Mouse (Mus musculus) MEL (cell line): ENCODE results near the gene Neu2. TPM values are rescaled to one million over a fixed set of nuclear protein-coding genes. Genes with fewer than 3 reads are reported as not detected.
A peak's percentile ranks its signal among the peaks of the same experiment; 100 is the strongest.

Experiments
- DNase-seq: peaks from one replicate; pipeline ENCODE4 v3.0.0; 2011; ENCODE audit warnings: low read depth, low spot score
- H3K27ac ChIP-seq: 2 replicates; pipeline ENCODE4 v1.5.1; 2012; ENCODE audit warnings: low read depth, mild to moderate bottlenecking, control low read depth, low read length, moderate library complexity; ENCODE audit not compliant: control insufficient read depth
- H3K27me3 ChIP-seq, 2 experiments: fragments of 150-350 bp in 1 of 2; sonication (generic) in 1 of 2; 2 replicates each; pipeline ENCODE4 v1.6.1; 2012; ENCODE audit warnings: low read length in 2 of 2, mild to moderate bottlenecking in 2 of 2, improper control_type of control experiment in 1 of 2, moderate library complexity in 1 of 2; ENCODE audit not compliant: insufficient read depth in 2 of 2, control insufficient read depth in 1 of 2
- H3K36me3 ChIP-seq, 2 experiments: 2 replicates each; pipeline ENCODE4 v1.6.1; 2012 to 2014; ENCODE audit warnings: low read length in 2 of 2, improper control_type of control experiment in 1 of 2, inconsistent platforms in 1 of 2, mild to moderate bottlenecking in 1 of 2; ENCODE audit not compliant: insufficient read depth in 2 of 2, control insufficient read depth in 1 of 2
- H3K4me1 ChIP-seq, 2 experiments: fragments of 150-350 bp in 1 of 2; sonication (generic) in 1 of 2; 2 replicates each; pipeline ENCODE4 v1.6.1; 2012; ENCODE audit warnings: low read length in 2 of 2, improper control_type of control experiment in 1 of 2, mild to moderate bottlenecking in 1 of 2; ENCODE audit not compliant: insufficient read depth in 2 of 2, control insufficient read depth in 1 of 2
- H3K4me3 ChIP-seq, 2 experiments: fragments of 150-350 bp in 1 of 2; sonication (generic) in 1 of 2; 2 replicates each; pipeline ENCODE4 v1.5.1; 2012; ENCODE audit warnings: low read depth in 2 of 2, low read length in 2 of 2, mild to moderate bottlenecking in 2 of 2, moderate library complexity in 2 of 2, control low read depth in 1 of 2, improper control_type of control experiment in 1 of 2; ENCODE audit not compliant: control insufficient read depth in 1 of 2, insufficient read depth in 1 of 2
- H3K79me2 ChIP-seq: 2 replicates; pipeline ENCODE4 v1.6.1; 2012; ENCODE audit warnings: mild to moderate bottlenecking, low read length, moderate library complexity; ENCODE audit not compliant: control insufficient read depth, poor library complexity, insufficient read depth
- H3K9ac ChIP-seq: 2 replicates; pipeline ENCODE4 v1.6.1; 2012; ENCODE audit warnings: low read depth, mild to moderate bottlenecking, control low read depth, low read length, moderate library complexity; ENCODE audit not compliant: control insufficient read depth, poor library complexity, severe bottlenecking
- H3K9me3 ChIP-seq: fragments of 150-350 bp; sonication (generic); replicated peaks from 2 replicates; pipeline ENCODE4 v1.6.1; 2012; ENCODE audit warnings: mild to moderate bottlenecking, low read length, improper control_type of control experiment, moderate library complexity; ENCODE audit not compliant: insufficient read depth
- CHD2 ChIP-seq: IDR thresholded peaks from 2 replicates; pipeline ENCODE4 v1.6.1; 2011; ENCODE audit warnings: low read length, improper control_type of control experiment
- CTCF ChIP-seq, 3 experiments: IDR thresholded peaks in 2 of 3; conservative IDR thresholded peaks in 1 of 3; 2 replicates each; pipeline ENCODE4 v1.5.1; 2011 to 2012; ENCODE audit warnings: low read length in 3 of 3, low read depth in 2 of 3, mild to moderate bottlenecking in 2 of 3, improper control_type of control experiment in 1 of 3, inconsistent platforms in 1 of 3, mixed read lengths in 1 of 3, moderate library complexity in 1 of 3; ENCODE audit not compliant: control insufficient read depth in 1 of 3, insufficient read depth in 1 of 3, poor library complexity in 1 of 3, severe bottlenecking in 1 of 3
- E2F4 ChIP-seq: IDR thresholded peaks from 2 replicates; pipeline ENCODE4 v1.6.1; 2011; ENCODE audit warnings: low read depth, low read length, improper control_type of control experiment, borderline replicate concordance
- ELF1 ChIP-seq: IDR thresholded peaks from 2 replicates; pipeline ENCODE4 v1.6.1; 2014; ENCODE audit warnings: low read depth, mild to moderate bottlenecking, inconsistent platforms, low read length, improper control_type of control experiment, moderate library complexity
- EP300 ChIP-seq, 2 experiments: IDR thresholded peaks; 2 replicates each; pipeline ENCODE4 v1.6.1; 2011; ENCODE audit warnings: improper control_type of control experiment in 2 of 2, low read length in 2 of 2, low read depth in 1 of 2, mild to moderate bottlenecking in 1 of 2
- ETS1 ChIP-seq: IDR thresholded peaks from 2 replicates; pipeline ENCODE4 v1.6.1; 2012; ENCODE audit warnings: low read depth, mild to moderate bottlenecking, inconsistent platforms, low read length, improper control_type of control experiment, moderate library complexity
- GABPA ChIP-seq: IDR thresholded peaks from 2 replicates; pipeline ENCODE4 v1.6.1; 2012; ENCODE audit warnings: low read depth, mild to moderate bottlenecking, inconsistent platforms, low read length, improper control_type of control experiment, moderate library complexity
- GATA1 ChIP-seq: IDR thresholded peaks from 2 replicates; pipeline ENCODE4 v1.6.1; 2011; ENCODE audit warnings: low read depth, low read length, improper control_type of control experiment
- HCFC1 ChIP-seq: IDR thresholded peaks from 2 replicates; pipeline ENCODE4 v1.6.1; 2012; ENCODE audit warnings: low read depth, mild to moderate bottlenecking, inconsistent platforms, low read length, improper control_type of control experiment, moderate library complexity
- JUND ChIP-seq: IDR thresholded peaks from 2 replicates; pipeline ENCODE4 v1.6.1; 2011; ENCODE audit warnings: low read depth, mild to moderate bottlenecking, improper control_type of control experiment, low read length
- KAT2A ChIP-seq: conservative IDR thresholded peaks from 2 replicates; pipeline ENCODE4 v1.6.1; 2012; ENCODE audit warnings: low read depth, low read length, improper control_type of control experiment, inconsistent platforms
- MAFK ChIP-seq: IDR thresholded peaks from 2 replicates; pipeline ENCODE4 v1.6.1; 2011; ENCODE audit warnings: low read depth, mild to moderate bottlenecking, low read length, improper control_type of control experiment, borderline replicate concordance
- MAX ChIP-seq: IDR thresholded peaks from 2 replicates; pipeline ENCODE4 v1.6.1; 2011; ENCODE audit warnings: low read length, improper control_type of control experiment
- MAZ ChIP-seq: IDR thresholded peaks from 2 replicates; pipeline ENCODE4 v1.6.1; 2012; ENCODE audit warnings: low read depth, mild to moderate bottlenecking, inconsistent platforms, low read length, improper control_type of control experiment
- MEF2A ChIP-seq: IDR thresholded peaks from 2 replicates; pipeline ENCODE4 v1.6.1; 2014; ENCODE audit warnings: low read depth, mild to moderate bottlenecking, inconsistent platforms, low read length, improper control_type of control experiment; ENCODE audit not compliant: poor library complexity, insufficient replicate concordance, severe bottlenecking; ENCODE audit errors: extremely low read depth
- MXI1 ChIP-seq: IDR thresholded peaks from 2 replicates; pipeline ENCODE4 v1.6.1; 2011; ENCODE audit warnings: mild to moderate bottlenecking, low read depth, low read length, improper control_type of control experiment
- MYB ChIP-seq: IDR thresholded peaks from 2 replicates; pipeline ENCODE4 v1.6.1; 2011; ENCODE audit warnings: mild to moderate bottlenecking, low read depth, low read length, improper control_type of control experiment
- MYC ChIP-seq: IDR thresholded peaks from 2 replicates; pipeline ENCODE4 v1.6.1; 2011; ENCODE audit warnings: low read depth, mild to moderate bottlenecking, low read length, improper control_type of control experiment, moderate library complexity
- NELFE ChIP-seq: IDR thresholded peaks from 2 replicates; pipeline ENCODE4 v1.6.1; 2011; ENCODE audit warnings: low read depth, low read length, improper control_type of control experiment
- NRF1 ChIP-seq: IDR thresholded peaks from 2 replicates; pipeline ENCODE4 v1.6.1; 2014; ENCODE audit warnings: low read depth, mild to moderate bottlenecking, inconsistent platforms, low read length, improper control_type of control experiment, moderate library complexity; ENCODE audit not compliant: poor library complexity, insufficient read depth, severe bottlenecking
- POLR2A ChIP-seq, 2 experiments: IDR thresholded peaks; 2 replicates each; pipeline ENCODE4 v1.6.1; 2011 to 2012; ENCODE audit warnings: low read length in 2 of 2, mild to moderate bottlenecking in 2 of 2, control low read depth in 1 of 2, improper control_type of control experiment in 1 of 2, low read depth in 1 of 2, moderate library complexity in 1 of 2; ENCODE audit not compliant: control insufficient read depth in 1 of 2, insufficient read depth in 1 of 2, poor library complexity in 1 of 2
- POLR2AphosphoS2 ChIP-seq: IDR thresholded peaks from 2 replicates; pipeline ENCODE4 v1.6.1; 2011; ENCODE audit warnings: low read length, improper control_type of control experiment
- POLR2AphosphoS5 ChIP-seq: IDR thresholded peaks from 2 replicates; pipeline ENCODE4 v1.6.1; 2012; ENCODE audit warnings: low read depth, borderline replicate concordance, mild to moderate bottlenecking, inconsistent platforms, low read length, moderate library complexity, mixed read lengths
- RAD21 ChIP-seq: IDR thresholded peaks from 2 replicates; pipeline ENCODE4 v1.6.1; 2011; ENCODE audit warnings: mild to moderate bottlenecking, low read depth, low read length, improper control_type of control experiment
- RCOR1 ChIP-seq: IDR thresholded peaks from 2 replicates; pipeline ENCODE4 v1.6.1; 2012; ENCODE audit warnings: low read depth, mild to moderate bottlenecking, inconsistent platforms, low read length, improper control_type of control experiment
- SIN3A ChIP-seq: IDR thresholded peaks from 2 replicates; pipeline ENCODE4 v1.6.1; 2012; ENCODE audit warnings: low read length, improper control_type of control experiment, inconsistent platforms
- SMC3 ChIP-seq: IDR thresholded peaks from 2 replicates; pipeline ENCODE4 v1.6.1; 2011; ENCODE audit warnings: low read depth, low read length, improper control_type of control experiment
- TAL1 ChIP-seq: IDR thresholded peaks from 2 replicates; pipeline ENCODE4 v1.6.1; 2012; ENCODE audit warnings: mild to moderate bottlenecking, inconsistent platforms, low read length, moderate library complexity, mixed read lengths
- TBP ChIP-seq: IDR thresholded peaks from 2 replicates; pipeline ENCODE4 v1.8.0; 2011; ENCODE audit warnings: low read depth, low read length, improper control_type of control experiment
- TCF12 ChIP-seq: IDR thresholded peaks from 2 replicates; pipeline ENCODE4 v1.6.1; 2014; ENCODE audit warnings: low read depth, mild to moderate bottlenecking, inconsistent platforms, low read length, improper control_type of control experiment, moderate library complexity
- UBTF ChIP-seq: IDR thresholded peaks from 2 replicates; pipeline ENCODE4 v1.6.1; 2012; ENCODE audit warnings: low read depth, mild to moderate bottlenecking, inconsistent platforms, low read length, improper control_type of control experiment, moderate library complexity, borderline replicate concordance; ENCODE audit not compliant: insufficient read depth
- USF1 ChIP-seq: IDR thresholded peaks from 2 replicates; pipeline ENCODE4 v1.6.1; 2014; ENCODE audit warnings: low read depth, mild to moderate bottlenecking, inconsistent platforms, low read length, improper control_type of control experiment, moderate library complexity
- USF2 ChIP-seq, 2 experiments: IDR thresholded peaks; 2 replicates each; pipeline ENCODE4 v1.6.1; 2011 to 2012; ENCODE audit warnings: improper control_type of control experiment in 2 of 2, low read length in 2 of 2, borderline replicate concordance in 1 of 2, inconsistent platforms in 1 of 2, low read depth in 1 of 2, mild to moderate bottlenecking in 1 of 2; ENCODE audit not compliant: insufficient read depth in 1 of 2
- ZC3H11A ChIP-seq: IDR thresholded peaks from 2 replicates; pipeline ENCODE4 v1.6.1; 2012; ENCODE audit warnings: low read depth, mild to moderate bottlenecking, inconsistent platforms, low read length, improper control_type of control experiment
- ZKSCAN1 ChIP-seq: IDR thresholded peaks from 2 replicates; pipeline ENCODE4 v1.6.1; 2012; ENCODE audit warnings: low read depth, mild to moderate bottlenecking, inconsistent platforms, low read length, improper control_type of control experiment, moderate library complexity
- ZMIZ1 ChIP-seq: IDR thresholded peaks from 2 replicates; pipeline ENCODE4 v1.6.1; 2012; ENCODE audit warnings: low read depth, mild to moderate bottlenecking, inconsistent platforms, low read length, improper control_type of control experiment, moderate library complexity
- ZNF384 ChIP-seq: IDR thresholded peaks from 2 replicates; pipeline ENCODE4 v1.6.1; 2012; ENCODE audit warnings: low read depth, mild to moderate bottlenecking, inconsistent platforms, low read length, improper control_type of control experiment
- polyA plus RNA-seq, 2 experiments: library from polyadenylated mRNA; stranded (reverse) in 1 of 2; unstranded in 1 of 2; fragments of >175 nt in 1 of 2; fragments of >200 nt in 1 of 2; gene quantifications; 2 replicates each; pipeline versions ENCODE4 v1.2.1 to v1.2.4; 2012; ENCODE audit warnings: low replicate concordance in 2 of 2, low read depth in 1 of 2; ENCODE audit not compliant: insufficient read length in 2 of 2, insufficient read depth in 1 of 2, missing spikeins in 1 of 2
- total RNA-seq: library from RNA; depleted of rRNA; stranded (reverse); fragments of 300-350 nt; gene quantifications from 2 replicates; pipeline ENCODE4 v1.2.3, GENCODE M21; 2012

Neu2 gene
- total and polyA plus RNA-seq, 3 experiments: not detected

DNA sequence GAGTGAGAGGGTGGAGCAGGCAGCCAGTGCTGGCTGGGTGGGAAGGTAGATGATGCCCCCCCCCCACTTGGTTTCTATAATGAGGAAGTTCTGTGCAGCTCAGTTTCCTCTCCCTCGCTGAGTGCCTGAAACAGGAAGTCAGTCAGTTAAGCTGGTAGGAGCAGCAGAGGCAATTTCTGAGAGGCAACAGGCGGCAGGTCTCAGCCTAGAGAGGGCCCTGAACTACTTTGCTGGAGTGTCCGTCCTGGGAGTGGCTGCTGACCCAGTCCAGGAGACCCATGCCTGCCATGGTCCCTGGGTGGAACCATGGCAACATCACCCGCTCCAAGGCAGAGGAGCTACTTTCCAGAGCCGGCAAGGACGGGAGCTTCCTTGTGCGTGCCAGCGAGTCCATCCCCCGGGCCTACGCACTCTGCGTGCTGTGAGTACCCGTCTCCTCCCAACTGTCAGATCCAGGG lies 110.6 kb downstream of the Neu2 start, which contains the start of gene Inpp5d:
TSS of gene Inpp5d (plus strand) at position 102 of the 458 bp plus-strand sequence.
- Histone ChIP-seq H3K4me1 (peaks cover 23 to 44% of the 10 kb centered on the region in 2 experiments), H3K79me2 (peaks cover 45% of the 10 kb centered on the region), H3K9ac (peak within 1 kb of the TSS; percentile 92), H3K27ac (peak within 1 kb of the TSS; percentile 97), H3K4me3 (peak within 1 kb of the TSS; percentile 81 to 85), H3K36me3 (peaks cover 0 to 37% of the 10 kb centered on the region in 2 experiments; a peak in 3 of 4 replicates), H3K27me3 (no peaks in the 10 kb centered on the region), H3K9me3 (no peaks in the 10 kb centered on the region)
- peak; percentile 94 for DNase-seq
- TF ChIP-seq SIN3A: peak; percentile 81; the same call in 1 of the 2 replicates
- TF ChIP-seq ELF1: peak; percentile 92
- TF ChIP-seq MAZ: peak; percentile 68; the same call in 1 of the 2 replicates
- TF ChIP-seq POLR2A (IDR thresholded peaks at IDR 0.05; ENCODE audit: control insufficient read depth in 1 of 2, insufficient read depth in 1 of 2, low read depth in 1 of 2, low read length in 2 of 2, poor library complexity in 1 of 2): peak; percentile 77 to 98
- TF ChIP-seq EP300 (IDR thresholded peaks at IDR 0.05; ENCODE audit: low read depth in 1 of 2, low read length in 2 of 2): peak in 1 of 2 experiments; percentile 13; a peak in 1 of 4 replicates
- TF ChIP-seq ZMIZ1: peak; percentile 82; the same call in 1 of the 2 replicates
- no peak; the same call in 1 of the 2 replicates for TF ChIP-seq MAX
- TF ChIP-seq SMC3: no peak
- no peak for TF ChIP-seq CTCF (IDR thresholded peaks at IDR 0.05 in 2 of 3, conservative IDR thresholded peaks at IDR 0.05 in 1 of 3; ENCODE audit: control insufficient read depth in 1 of 3, insufficient read depth in 1 of 3, low read depth in 2 of 3, low read length in 3 of 3, poor library complexity in 1 of 3, severe bottlenecking in 1 of 3)
- TF ChIP-seq RAD21: no peak
- TF ChIP-seq E2F4: no peak
- TF ChIP-seq TCF12: peak; percentile 54
- TF ChIP-seq MYC: 0 out of 2 replicates have a peak, but pooled peaks have one; percentile 48
- peak; percentile 83 for TF ChIP-seq TBP
- TF ChIP-seq ZNF384: no peak
- TF ChIP-seq RCOR1: peak; percentile 35; the same call in 1 of the 2 replicates
- peak; percentile 62; the same call in 1 of the 2 replicates for TF ChIP-seq ETS1
- TF ChIP-seq NELFE: peak; percentile 81
- no peak for TF ChIP-seq GABPA
- peak; percentile 54 for TF ChIP-seq HCFC1
- no peak for TF ChIP-seq KAT2A
- TF ChIP-seq ZC3H11A: no peak
- TF ChIP-seq MXI1: peak; percentile 53
- no peak for TF ChIP-seq USF1
- no peak for TF ChIP-seq TAL1
- TF ChIP-seq POLR2AphosphoS5: peak; percentile 66; the same call in 1 of the 2 replicates
- TF ChIP-seq JUND: no peak
- TF ChIP-seq MAFK: no peak
- TF ChIP-seq NRF1: no peak
- TF ChIP-seq USF2 (IDR thresholded peaks at IDR 0.05; ENCODE audit: borderline replicate concordance in 1 of 2, insufficient read depth in 1 of 2, low read depth in 1 of 2, low read length in 2 of 2): no peak
- no peak for TF ChIP-seq CHD2
- no peak for TF ChIP-seq MEF2A
- TF ChIP-seq MYB: no peak
- peak; percentile 84 for TF ChIP-seq POLR2AphosphoS2
- TF ChIP-seq ZKSCAN1: no peak
- TF ChIP-seq GATA1: no peak
- no peak for TF ChIP-seq UBTF
